Mouse (Mus musculus) adrenal gland, adult (tissue): ENCODE results near the gene Ly9.

Source experiments
- DNase-seq, 2 experiments: peaks; one replicate each; pipeline ENCODE4 v3.0.0; 2022 to 2023; ENCODE audit warnings: low spot score in 1 of 2; ENCODE audit not compliant: inconsistent age in 2 of 2

The Ly9 gene

GRCm38 (mm10) chr1:171607176-171607575 lies at the start of gene Ly9:
Ly9 (minus strand) TSS chr1:171607410.
- no peak for DNase-seq

- DNase-seq, result no peak
These were observed 45.5 kb upstream of the Ly9 start, which contains the start of gene Slamf7 for GRCm38 (mm10) chr1:171652734-171653133. Slamf7 (minus strand) TSS chr1:171653035.

- DNase-seq, result no peak
These were observed 41.6 kb upstream of the Ly9 start for GRCm38 (mm10) chr1:171648840-171649239.

- DNase-seq, result no peak
These were observed 40.5 kb upstream of the Ly9 start for GRCm38 (mm10) chr1:171647716-171648115.

GRCm38 (mm10) chr1:171646429-171646940 lies 39.3 kb upstream of the Ly9 start:
- no peak for DNase-seq

GRCm38 (mm10) chr1:171643612-171644011 lies 36.4 kb upstream of the Ly9 start:
- no peak for DNase-seq

- DNase-seq, result no peak
These were observed 33.6 kb upstream of the Ly9 start for GRCm38 (mm10) chr1:171640796-171641195.

- DNase-seq, result no peak
These were observed 31.5 kb upstream of the Ly9 start for GRCm38 (mm10) chr1:171638686-171639085.

- DNase-seq, result no peak
These were observed 29.9 kb upstream of the Ly9 start for GRCm38 (mm10) chr1:171637101-171637500.

- no peak for DNase-seq
These were observed 28.5 kb upstream of the Ly9 start for GRCm38 (mm10) chr1:171635696-171636095.

- DNase-seq, result no peak
These were observed 24.2 kb upstream of the Ly9 start for GRCm38 (mm10) chr1:171631447-171631846.

GRCm38 (mm10) chr1:171630912-171631311 lies 23.7 kb upstream of the Ly9 start:
- DNase-seq, result no peak

- no peak for DNase-seq
These were observed 22.8 kb upstream of the Ly9 start for GRCm38 (mm10) chr1:171630041-171630440.

- DNase-seq, result no peak
These were observed 22.0 kb upstream of the Ly9 start for GRCm38 (mm10) chr1:171629168-171629567.

- no peak for DNase-seq
These were observed 20.6 kb upstream of the Ly9 start for GRCm38 (mm10) chr1:171627801-171628200.

- no peak for DNase-seq
These were observed 12.9 kb upstream of the Ly9 start for GRCm38 (mm10) chr1:171620091-171620490.

GRCm38 (mm10) chr1:171619645-171620044 lies 12.4 kb upstream of the Ly9 start:
- DNase-seq, result no peak

- peak; percentile 25 to 42 for DNase-seq
These were observed 11.8 kb upstream of the Ly9 start for GRCm38 (mm10) chr1:171619001-171619400.

GRCm38 (mm10) chr1:171616881-171617515 lies 9.8 kb upstream of the Ly9 start:
- DNase-seq, result peak in 1 of 2 experiments; percentile 26

GRCm38 (mm10) chr1:171613962-171614361 lies 6.8 kb upstream of the Ly9 start:
- DNase-seq, result peak in 1 of 2 experiments; percentile 69

GRCm38 (mm10) chr1:171610781-171611180 lies 3.6 kb upstream of the Ly9 start:
- no peak for DNase-seq

- DNase-seq, result no peak
These were observed 2.8 kb upstream of the Ly9 start for GRCm38 (mm10) chr1:171610026-171610425.

- DNase-seq, result no peak
These were observed 554 bp downstream of the Ly9 start for GRCm38 (mm10) chr1:171606656-171607055.
